ENCODE assay signal across 7 mouse cellular contexts in the genomic region with DNA sequence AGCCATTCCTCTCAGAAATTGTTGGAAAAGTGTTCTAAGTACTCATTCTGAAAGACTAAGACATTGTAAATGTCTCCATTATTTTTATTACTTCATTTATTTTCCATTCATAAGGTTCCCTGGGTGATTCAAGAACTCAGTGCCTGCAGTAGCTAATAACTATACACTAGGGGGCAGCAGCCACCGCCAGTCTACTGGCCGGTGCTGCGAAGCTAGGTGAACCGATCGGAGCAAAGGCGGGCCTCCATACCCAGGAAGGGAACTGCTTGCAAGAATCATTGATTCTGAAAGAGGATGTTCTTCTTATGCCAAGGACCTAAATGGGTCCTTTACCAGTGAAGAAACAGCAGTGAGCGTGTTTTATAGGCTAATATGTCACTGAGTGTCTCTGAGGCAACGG. TPM values are rescaled to one million over a fixed set of nuclear protein-coding genes. Genes with fewer than 3 reads are reported as not detected.
DNase-seq lines count a peak whose midpoint lies in the region; ATAC-seq and TF ChIP-seq lines count a peak whose summit lies in the region.

No protein-coding gene starts in this region.

- H3K4me2 ChIP-seq in hindbrain, embryonic 13.5 days: no peak overlapping the region

- ATAC-seq in hindbrain, embryonic 13.5 days (ENCODE audit: low FRiP score): peak; percentile 71

- H3K36me3 ChIP-seq in hindbrain, embryonic 13.5 days: no peaks in the 10 kb centered on the region
- H3K36me3 ChIP-seq in small intestine, adult 2 months (ENCODE audit: control insufficient read depth, insufficient read depth, low read length): no peaks in the 10 kb centered on the region

- no peaks in the 10 kb centered on the region; the same call in 1 of the 2 replicates for H3K4me1 ChIP-seq in hindbrain, embryonic 13.5 days (replicated peaks)
- no peaks in the 10 kb centered on the region for H3K4me1 ChIP-seq in small intestine, adult 2 months (ENCODE audit: control insufficient read depth, insufficient read depth, insufficient read length, low read length)

- WGBS in hindbrain, embryonic 13.5 days: 16% methylated on average over 8 of the region's 8 CpGs
- 14% methylated on average over 8 of the region's 8 CpGs for WGBS in small intestine, adult 2 months

- H3K27me3 ChIP-seq in hindbrain, embryonic 13.5 days: no peaks in the 10 kb centered on the region
- H3K27me3 ChIP-seq in small intestine, adult 2 months (ENCODE audit: control insufficient read depth, insufficient read depth, low read length): no peaks in the 10 kb centered on the region

- TF ChIP-seq POLR2A in small intestine, adult 2 months (IDR thresholded peaks at IDR 0.05; ENCODE audit: low read depth, low read length): no peak

- H3K27ac ChIP-seq in hindbrain, embryonic 13.5 days: no peak overlapping the region
- no peak overlapping the region for H3K27ac ChIP-seq in small intestine, adult 2 months (ENCODE audit: insufficient read depth, low read depth, low read length)

- H3K9ac ChIP-seq in hindbrain, embryonic 13.5 days: no peak overlapping the region

- no peak overlapping the region for H3K4me3 ChIP-seq in hindbrain, embryonic 13.5 days
- no peak overlapping the region for H3K4me3 ChIP-seq in small intestine, adult 2 months (ENCODE audit: low read depth, low read length)

- TF ChIP-seq CTCF in small intestine, adult 2 months (IDR thresholded peaks at IDR 0.05; ENCODE audit: extremely low read depth, insufficient read length, insufficient replicate concordance, low read depth, low read length): peak; percentile 97

- H3K9me3 ChIP-seq in hindbrain, embryonic 13.5 days: no peaks in the 10 kb centered on the region

- peak; percentile 78 for DNase-seq in T-cell, adult 2 months (ENCODE audit: low spot score)
- peak; percentile 76 for DNase-seq in cerebellum, adult 8-10 months
- DNase-seq in frontal cortex, postnatal 14 days (ENCODE audit: low spot score in 2 of 2): peak; percentile 35 to 55
- DNase-seq in layer of hippocampus, postnatal 36 days: peak; percentile 68
- DNase-seq in mesoderm, embryonic 11.5 days (ENCODE audit: low read depth, low spot score): peak; percentile 77

RNA-seq across cellular contexts. Expression of a gene that starts 35.2 kb away (rescaled TPM):
- polyA plus RNA-seq in hindbrain, embryonic 13.5 days (2015; fragmentation: Nextera tagmentation; extraction: Ambion mirVana): 4.0 and 4.1 TPM in 2 replicates
- 10 to 100 TPM; 33.4 to 39.0 TPM for total RNA-seq in layer of hippocampus, postnatal 36 days (2021)
- 1.9 and 2.7 TPM in 2 replicates for polyA plus RNA-seq in small intestine, adult 2 months (2012; rRNA removed)
